Mouse (Mus musculus) intestine, embryonic 16.5 days (tissue): Measurements from ENCODE around the gene Cdan1. TPM values are rescaled to one million over a fixed set of nuclear protein-coding genes. Genes with fewer than 3 reads are reported as not detected.

Experiments
- ATAC-seq: fragments of 200-750 bp; cut with Nextera tagmentation; 2 replicates; pipeline ENCODE4 v1.8.0; 2017; ENCODE audit warnings: moderate TSS enrichment, moderate library complexity
- H3K27ac ChIP-seq: fragments of 300-500 bp; sonication (generic); 2 replicates; pipeline ENCODE4 v1.5.1; 2014; ENCODE audit warnings: mild to moderate bottlenecking, low read length
- H3K27me3 ChIP-seq: fragments of 300-500 bp; sonication (generic); replicated peaks from 2 replicates; pipeline ENCODE4 v1.6.1; 2014; ENCODE audit warnings: low read length, control low read depth, mixed read lengths; ENCODE audit not compliant: control insufficient read depth, insufficient read depth
- H3K36me3 ChIP-seq: fragments of 300-500 bp; sonication (generic); 2 replicates; pipeline ENCODE4 v1.6.1; 2014; ENCODE audit warnings: low read length, control low read depth; ENCODE audit not compliant: control insufficient read depth, insufficient read depth
- H3K4me1 ChIP-seq: fragments of 300-500 bp; sonication (generic); 2 replicates; pipeline ENCODE4 v1.6.1; 2014; ENCODE audit warnings: low read length, control low read depth, mixed read lengths; ENCODE audit not compliant: control insufficient read depth, insufficient read depth
- H3K4me2 ChIP-seq: fragments of 300-500 bp; sonication (generic); 2 replicates; pipeline ENCODE4 v1.6.1; 2014; ENCODE audit warnings: low read depth, low read length, control low read depth
- H3K4me3 ChIP-seq: fragments of 300-500 bp; sonication (generic); 2 replicates; pipeline ENCODE4 v1.5.1; 2014; ENCODE audit warnings: mild to moderate bottlenecking, low read length
- H3K9ac ChIP-seq: fragments of 300-500 bp; sonication (generic); 2 replicates; pipeline ENCODE4 v1.6.1; 2014; ENCODE audit warnings: low read depth, low read length
- H3K9me3 ChIP-seq: fragments of 300-500 bp; sonication (generic); 2 replicates; pipeline ENCODE4 v1.6.1; 2016; ENCODE audit warnings: low read length, control low read depth; ENCODE audit not compliant: control insufficient read depth
- WGBS: fragments of 180-500 bp; shearing (Covaris S2); extraction: QIAGEN DNeasy Blood & Tissue Kit; methylation state at CpG from one replicate; pipeline ENCODE4 v1.1.7; 2014; 5-methylcytosine and 5-hydroxymethylcytosine counted together
- polyA plus RNA-seq: library from polyadenylated mRNA; unstranded; fragments of >200 nt; fragmentation: Nextera tagmentation; extraction: Ambion mirVana; gene quantifications from 2 replicates; pipeline ENCODE4 v1.2.1, GENCODE M21; 2015

Cdan1 gene
- polyA plus RNA-seq, 1 experiment from 2014 or later, result 4.1 TPM

- H3K27ac ChIP-seq, result no peak overlapping the region
- H3K36me3 ChIP-seq, result peaks cover 34% of the 10 kb centered on the region
- H3K4me3 ChIP-seq, result no peak overlapping the region
- H3K4me2 ChIP-seq, result no peak overlapping the region
- H3K9me3 ChIP-seq, result no peaks in the 10 kb centered on the region
- no peak for ATAC-seq
- WGBS, result 77% methylated on average over 6 of the region's 6 CpGs
- H3K9ac ChIP-seq, result no peak overlapping the region
- peaks cover 3% of the 10 kb centered on the region for H3K4me1 ChIP-seq
- H3K27me3 ChIP-seq, result no peaks in the 10 kb centered on the region
These were observed 125.8 kb downstream of the Cdan1 start for GRCm38 (mm10) chr2:120724176-120724575.

- peaks cover 34% of the 10 kb centered on the region for H3K36me3 ChIP-seq
- no peaks in the 10 kb centered on the region for H3K9me3 ChIP-seq
- H3K4me3 ChIP-seq, result no peak overlapping the region
- no peak for ATAC-seq
- H3K27ac ChIP-seq, result no peak overlapping the region
- H3K4me2 ChIP-seq, result no peak overlapping the region
- no peaks in the 10 kb centered on the region for H3K4me1 ChIP-seq
- no peaks in the 10 kb centered on the region for H3K27me3 ChIP-seq
- H3K9ac ChIP-seq, result no peak overlapping the region
- 77% methylated on average over 4 of the region's 4 CpGs for whole genome bisulfite sequencing
These were observed 126.3 kb downstream of the Cdan1 start for GRCm38 (mm10) chr2:120723621-120724020.

GRCm38 (mm10) chr2:120722491-120722890, 127.4 kb downstream of the Cdan1 start:
- H3K4me3 ChIP-seq, result no peak overlapping the region
- H3K4me1 ChIP-seq, result no peaks in the 10 kb centered on the region
- H3K9ac ChIP-seq, result no peak overlapping the region
- H3K9me3 ChIP-seq, result no peaks in the 10 kb centered on the region
- ATAC-seq, result no peak
- no peaks in the 10 kb centered on the region for H3K27me3 ChIP-seq
- WGBS, result 71% methylated on average over 8 of the region's 8 CpGs
- H3K4me2 ChIP-seq, result no peak overlapping the region
- no peak overlapping the region for H3K27ac ChIP-seq
- peaks cover 38% of the 10 kb centered on the region for H3K36me3 ChIP-seq

- H3K36me3 ChIP-seq, result peaks cover 35% of the 10 kb centered on the region
- WGBS, result 89% methylated on average over 2 of the region's 2 CpGs
These were observed 128.0 kb downstream of the Cdan1 start for GRCm38 (mm10) chr2:120721911-120722310.

GRCm38 (mm10) chr2:120720821-120721220, 129.1 kb downstream of the Cdan1 start:
- H3K27me3 ChIP-seq, result no peaks in the 10 kb centered on the region
- H3K36me3 ChIP-seq, result peaks cover 29% of the 10 kb centered on the region
- no peak overlapping the region for H3K4me3 ChIP-seq
- H3K9me3 ChIP-seq, result no peaks in the 10 kb centered on the region
- H3K27ac ChIP-seq, result no peak overlapping the region
- no peak overlapping the region for H3K9ac ChIP-seq
- 94% methylated on average over 6 of the region's 6 CpGs for WGBS
- H3K4me1 ChIP-seq, result no peaks in the 10 kb centered on the region
- no peak overlapping the region for H3K4me2 ChIP-seq
- ATAC-seq, result no peak

More at GRCm38 (mm10) chr2:120721911-120722310, 128.0 kb downstream of the Cdan1 start:
- Histone ChIP-seq H3K4me3 (no peak overlapping the region), H3K4me1 (no peaks in the 10 kb centered on the region), H3K4me2 (no peak overlapping the region), H3K9ac (no peak overlapping the region), H3K9me3 (no peaks in the 10 kb centered on the region), H3K27ac (no peak overlapping the region), H3K27me3 (no peaks in the 10 kb centered on the region)
- no peak for ATAC-seq

- peaks cover 18% of the 10 kb centered on the region for H3K36me3 ChIP-seq
- no peaks in the 10 kb centered on the region for H3K4me1 ChIP-seq
- no peak overlapping the region for H3K4me2 ChIP-seq
- H3K9ac ChIP-seq, result no peak overlapping the region
- ATAC-seq, result no peak
- no peaks in the 10 kb centered on the region for H3K9me3 ChIP-seq
- H3K4me3 ChIP-seq, result no peak overlapping the region
- WGBS, result 91% methylated on average over 8 of the region's 8 CpGs
- H3K27me3 ChIP-seq, result no peaks in the 10 kb centered on the region
- H3K27ac ChIP-seq, result no peak overlapping the region
These were observed 131.4 kb downstream of the Cdan1 start for GRCm38 (mm10) chr2:120718496-120718895.

- Histone ChIP-seq H3K4me3 (no peak overlapping the region), H3K9me3 (no peaks in the 10 kb centered on the region), H3K27ac (no peak overlapping the region), H3K4me2 (no peak overlapping the region), H3K9ac (no peak overlapping the region), H3K36me3 (peaks cover 7% of the 10 kb centered on the region), H3K27me3 (no peaks in the 10 kb centered on the region), H3K4me1 (no peaks in the 10 kb centered on the region)
- no peak for ATAC-seq
- 94% methylated on average over 3 of the region's 3 CpGs for WGBS
These were observed 136.5 kb downstream of the Cdan1 start for GRCm38 (mm10) chr2:120713441-120713840.

- no peaks in the 10 kb centered on the region for H3K27me3 ChIP-seq
- WGBS, result 74% methylated on average over 3 of the region's 3 CpGs
These were observed 139.0 kb downstream of the Cdan1 start for GRCm38 (mm10) chr2:120710948-120711347.

GRCm38 (mm10) chr2:120710154-120710553, 139.8 kb downstream of the Cdan1 start:
- Histone ChIP-seq H3K27ac (no peak overlapping the region), H3K36me3 (peaks cover 3% of the 10 kb centered on the region), H3K4me2 (no peak overlapping the region), H3K27me3 (no peaks in the 10 kb centered on the region), H3K9ac (no peak overlapping the region), H3K9me3 (no peaks in the 10 kb centered on the region), H3K4me1 (no peaks in the 10 kb centered on the region), H3K4me3 (no peak overlapping the region)
- WGBS, result 78% methylated on average over 3 of the region's 3 CpGs
- ATAC-seq, result no peak

More at GRCm38 (mm10) chr2:120710948-120711347, 139.0 kb downstream of the Cdan1 start:
- no peak overlapping the region for H3K4me2 ChIP-seq
- H3K4me1 ChIP-seq, result no peaks in the 10 kb centered on the region
- H3K9ac ChIP-seq, result no peak overlapping the region
- H3K36me3 ChIP-seq, result peaks cover 3% of the 10 kb centered on the region
- H3K4me3 ChIP-seq, result no peak overlapping the region
- no peak overlapping the region for H3K27ac ChIP-seq
- ATAC-seq, result no peak
- H3K9me3 ChIP-seq, result no peaks in the 10 kb centered on the region

GRCm38 (mm10) chr2:120707041-120707440, 142.9 kb downstream of the Cdan1 start:
- H3K4me3 ChIP-seq, result no peak overlapping the region
- H3K4me2 ChIP-seq, result no peak overlapping the region
- H3K27me3 ChIP-seq, result no peaks in the 10 kb centered on the region
- ATAC-seq, result no peak
- H3K36me3 ChIP-seq, result no peaks in the 10 kb centered on the region
- H3K9me3 ChIP-seq, result no peaks in the 10 kb centered on the region
- no peak overlapping the region for H3K9ac ChIP-seq
- no peak overlapping the region for H3K27ac ChIP-seq
- H3K4me1 ChIP-seq, result no peaks in the 10 kb centered on the region
